Mouse (Mus musculus) small intestine, adult 2 months (tissue): ENCODE results near the gene Syvn1.

Experiments used
- CTCF ChIP-seq: fragments of 200-500 bp; IDR thresholded peaks from 2 replicates; pipeline ENCODE4 v1.5.1; 2012; ENCODE audit warnings: low read depth, mild to moderate bottlenecking, control low read depth, inconsistent platforms, low read length, moderate library complexity, mixed read lengths; ENCODE audit not compliant: insufficient replicate concordance, insufficient read length; ENCODE audit errors: extremely low read depth
- POLR2A ChIP-seq: fragments of 200-500 bp; IDR thresholded peaks from 2 replicates; pipeline ENCODE4 v1.6.1; 2012; ENCODE audit warnings: low read depth, mild to moderate bottlenecking, control low read depth, inconsistent platforms, low read length, moderate library complexity

DNA sequence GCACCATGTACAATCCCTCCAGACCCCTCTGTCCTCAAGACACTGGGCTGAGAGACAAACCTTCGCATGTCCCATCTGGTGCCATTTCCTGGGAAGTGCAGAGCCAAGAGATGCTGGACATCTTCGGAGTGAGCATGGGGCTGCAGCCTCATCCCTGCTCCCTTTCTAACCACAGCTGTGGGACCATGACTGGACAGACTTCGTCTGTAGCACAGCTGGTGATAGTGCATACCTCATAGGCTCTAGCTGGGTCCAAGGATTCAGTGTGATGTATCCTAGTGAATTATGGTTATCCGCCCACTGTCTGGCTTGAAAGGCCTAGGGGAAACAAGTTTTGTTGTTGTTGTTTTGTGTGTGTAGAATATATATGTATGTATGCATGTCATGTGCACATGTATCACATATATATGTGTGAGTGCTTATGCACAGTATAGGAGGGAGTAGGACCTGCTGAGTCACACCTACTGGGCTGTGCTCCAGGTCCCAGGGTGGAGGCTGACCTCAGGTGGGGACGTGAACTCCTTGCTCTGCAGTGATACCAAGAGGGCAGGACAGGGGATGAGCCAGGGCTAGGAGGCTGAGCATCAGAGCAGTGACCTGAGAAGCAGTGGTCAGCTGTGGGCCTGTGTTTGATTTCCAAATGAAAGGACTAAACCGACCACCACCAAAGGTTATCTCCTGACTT, 55.9 kb downstream of the Syvn1 start:
- TF ChIP-seq CTCF (no peak), POLR2A (no peak)
